Mouse (Mus musculus) MEL (cell line): ENCODE results near the gene Fam208a. TPM values are rescaled to one million over a fixed set of nuclear protein-coding genes. Genes with fewer than 3 reads are reported as not detected.

Experiments
- DNase-seq: peaks from one replicate; pipeline ENCODE4 v3.0.0; 2011; ENCODE audit warnings: low read depth, low spot score
- H3K27ac ChIP-seq: 2 replicates; pipeline ENCODE4 v1.5.1; 2012; ENCODE audit warnings: low read depth, mild to moderate bottlenecking, control low read depth, low read length, moderate library complexity; ENCODE audit not compliant: control insufficient read depth
- H3K27me3 ChIP-seq, 2 experiments: fragments of 150-350 bp in 1 of 2; sonication (generic) in 1 of 2; 2 replicates each; pipeline ENCODE4 v1.6.1; 2012; ENCODE audit warnings: low read length in 2 of 2, mild to moderate bottlenecking in 2 of 2, improper control_type of control experiment in 1 of 2, moderate library complexity in 1 of 2; ENCODE audit not compliant: insufficient read depth in 2 of 2, control insufficient read depth in 1 of 2
- H3K36me3 ChIP-seq, 2 experiments: 2 replicates each; pipeline ENCODE4 v1.6.1; 2012 to 2014; ENCODE audit warnings: low read length in 2 of 2, improper control_type of control experiment in 1 of 2, inconsistent platforms in 1 of 2, mild to moderate bottlenecking in 1 of 2; ENCODE audit not compliant: insufficient read depth in 2 of 2, control insufficient read depth in 1 of 2
- H3K4me1 ChIP-seq, 2 experiments: fragments of 150-350 bp in 1 of 2; sonication (generic) in 1 of 2; 2 replicates each; pipeline ENCODE4 v1.6.1; 2012; ENCODE audit warnings: low read length in 2 of 2, improper control_type of control experiment in 1 of 2, mild to moderate bottlenecking in 1 of 2; ENCODE audit not compliant: insufficient read depth in 2 of 2, control insufficient read depth in 1 of 2
- H3K4me3 ChIP-seq, 2 experiments: fragments of 150-350 bp in 1 of 2; sonication (generic) in 1 of 2; 2 replicates each; pipeline ENCODE4 v1.5.1; 2012; ENCODE audit warnings: low read depth in 2 of 2, low read length in 2 of 2, mild to moderate bottlenecking in 2 of 2, moderate library complexity in 2 of 2, control low read depth in 1 of 2, improper control_type of control experiment in 1 of 2; ENCODE audit not compliant: control insufficient read depth in 1 of 2, insufficient read depth in 1 of 2
- H3K79me2 ChIP-seq: 2 replicates; pipeline ENCODE4 v1.6.1; 2012; ENCODE audit warnings: mild to moderate bottlenecking, low read length, moderate library complexity; ENCODE audit not compliant: control insufficient read depth, poor library complexity, insufficient read depth
- H3K9ac ChIP-seq: 2 replicates; pipeline ENCODE4 v1.6.1; 2012; ENCODE audit warnings: low read depth, mild to moderate bottlenecking, control low read depth, low read length, moderate library complexity; ENCODE audit not compliant: control insufficient read depth, poor library complexity, severe bottlenecking
- H3K9me3 ChIP-seq: fragments of 150-350 bp; sonication (generic); replicated peaks from 2 replicates; pipeline ENCODE4 v1.6.1; 2012; ENCODE audit warnings: mild to moderate bottlenecking, low read length, improper control_type of control experiment, moderate library complexity; ENCODE audit not compliant: insufficient read depth
- CHD2 ChIP-seq: IDR thresholded peaks from 2 replicates; pipeline ENCODE4 v1.6.1; 2011; ENCODE audit warnings: low read length, improper control_type of control experiment
- CTCF ChIP-seq, 3 experiments: IDR thresholded peaks in 2 of 3; conservative IDR thresholded peaks in 1 of 3; 2 replicates each; pipeline ENCODE4 v1.5.1; 2011 to 2012; ENCODE audit warnings: low read length in 3 of 3, low read depth in 2 of 3, mild to moderate bottlenecking in 2 of 3, improper control_type of control experiment in 1 of 3, inconsistent platforms in 1 of 3, mixed read lengths in 1 of 3, moderate library complexity in 1 of 3; ENCODE audit not compliant: control insufficient read depth in 1 of 3, insufficient read depth in 1 of 3, poor library complexity in 1 of 3, severe bottlenecking in 1 of 3
- ETS1 ChIP-seq: IDR thresholded peaks from 2 replicates; pipeline ENCODE4 v1.6.1; 2012; ENCODE audit warnings: low read depth, mild to moderate bottlenecking, inconsistent platforms, low read length, improper control_type of control experiment, moderate library complexity
- GABPA ChIP-seq: IDR thresholded peaks from 2 replicates; pipeline ENCODE4 v1.6.1; 2012; ENCODE audit warnings: low read depth, mild to moderate bottlenecking, inconsistent platforms, low read length, improper control_type of control experiment, moderate library complexity
- GATA1 ChIP-seq: IDR thresholded peaks from 2 replicates; pipeline ENCODE4 v1.6.1; 2011; ENCODE audit warnings: low read depth, low read length, improper control_type of control experiment
- NELFE ChIP-seq: IDR thresholded peaks from 2 replicates; pipeline ENCODE4 v1.6.1; 2011; ENCODE audit warnings: low read depth, low read length, improper control_type of control experiment
- POLR2A ChIP-seq, 2 experiments: IDR thresholded peaks; 2 replicates each; pipeline ENCODE4 v1.6.1; 2011 to 2012; ENCODE audit warnings: low read length in 2 of 2, mild to moderate bottlenecking in 2 of 2, control low read depth in 1 of 2, improper control_type of control experiment in 1 of 2, low read depth in 1 of 2, moderate library complexity in 1 of 2; ENCODE audit not compliant: control insufficient read depth in 1 of 2, insufficient read depth in 1 of 2, poor library complexity in 1 of 2
- RAD21 ChIP-seq: IDR thresholded peaks from 2 replicates; pipeline ENCODE4 v1.6.1; 2011; ENCODE audit warnings: mild to moderate bottlenecking, low read depth, low read length, improper control_type of control experiment
- RCOR1 ChIP-seq: IDR thresholded peaks from 2 replicates; pipeline ENCODE4 v1.6.1; 2012; ENCODE audit warnings: low read depth, mild to moderate bottlenecking, inconsistent platforms, low read length, improper control_type of control experiment
- SMC3 ChIP-seq: IDR thresholded peaks from 2 replicates; pipeline ENCODE4 v1.6.1; 2011; ENCODE audit warnings: low read depth, low read length, improper control_type of control experiment
- TAL1 ChIP-seq: IDR thresholded peaks from 2 replicates; pipeline ENCODE4 v1.6.1; 2012; ENCODE audit warnings: mild to moderate bottlenecking, inconsistent platforms, low read length, moderate library complexity, mixed read lengths
- USF1 ChIP-seq: IDR thresholded peaks from 2 replicates; pipeline ENCODE4 v1.6.1; 2014; ENCODE audit warnings: low read depth, mild to moderate bottlenecking, inconsistent platforms, low read length, improper control_type of control experiment, moderate library complexity
- ZC3H11A ChIP-seq: IDR thresholded peaks from 2 replicates; pipeline ENCODE4 v1.6.1; 2012; ENCODE audit warnings: low read depth, mild to moderate bottlenecking, inconsistent platforms, low read length, improper control_type of control experiment
- ZMIZ1 ChIP-seq: IDR thresholded peaks from 2 replicates; pipeline ENCODE4 v1.6.1; 2012; ENCODE audit warnings: low read depth, mild to moderate bottlenecking, inconsistent platforms, low read length, improper control_type of control experiment, moderate library complexity
- ZNF384 ChIP-seq: IDR thresholded peaks from 2 replicates; pipeline ENCODE4 v1.6.1; 2012; ENCODE audit warnings: low read depth, mild to moderate bottlenecking, inconsistent platforms, low read length, improper control_type of control experiment
- polyA plus RNA-seq, 2 experiments: library from polyadenylated mRNA; stranded (reverse) in 1 of 2; unstranded in 1 of 2; fragments of >175 nt in 1 of 2; fragments of >200 nt in 1 of 2; gene quantifications; 2 replicates each; pipeline versions ENCODE4 v1.2.1 to v1.2.4; 2012; ENCODE audit warnings: low replicate concordance in 2 of 2, low read depth in 1 of 2; ENCODE audit not compliant: insufficient read length in 2 of 2, insufficient read depth in 1 of 2, missing spikeins in 1 of 2
- total RNA-seq: library from RNA; depleted of rRNA; stranded (reverse); fragments of 300-350 nt; gene quantifications from 2 replicates; pipeline ENCODE4 v1.2.3, GENCODE M21; 2012

The Fam208a gene
- total and polyA plus RNA-seq, 3 experiments = 3.2 to 25.4 (median 8.7) TPM

- H3K36me3 ChIP-seq = peaks cover 3 to 15% of the 10 kb centered on the region in 2 experiments; a peak in 3 of 4 replicates
- TF ChIP-seq RAD21 (no peak), ZMIZ1 (no peak), CTCF (IDR thresholded peaks at IDR 0.05 in 2 of 3, conservative IDR thresholded peaks at IDR 0.05 in 1 of 3; ENCODE audit: control insufficient read depth in 1 of 3, insufficient read depth in 1 of 3, low read depth in 2 of 3, low read length in 3 of 3, poor library complexity in 1 of 3, severe bottlenecking in 1 of 3) (no peak), RCOR1 (no peak), ZNF384 (no peak), CHD2 (no peak), NELFE (no peak)
- H3K9ac ChIP-seq = no peak overlapping the region
- no peaks in the 10 kb centered on the region for H3K9me3 ChIP-seq
- H3K4me1 ChIP-seq = no peaks in the 10 kb centered on the region
- DNase-seq = no peak
- H3K4me3 ChIP-seq = no peak overlapping the region
- no peaks in the 10 kb centered on the region for H3K27me3 ChIP-seq
- no peak overlapping the region for H3K27ac ChIP-seq
- H3K79me2 ChIP-seq = no peaks in the 10 kb centered on the region
Measured at GRCm38 (mm10) chr14:27446963-27447362, 18.3 kb downstream of the Fam208a start.

- no peak for DNase-seq
- H3K9ac ChIP-seq = no peak overlapping the region
- H3K27ac ChIP-seq = no peak overlapping the region
- no peak for TF ChIP-seq GABPA
- no peak for TF ChIP-seq ZC3H11A
- TF ChIP-seq ETS1 = no peak
- TF ChIP-seq TAL1 = no peak
- no peak for TF ChIP-seq GATA1
- no peak for TF ChIP-seq RAD21
- TF ChIP-seq POLR2A (IDR thresholded peaks at IDR 0.05; ENCODE audit: control insufficient read depth in 1 of 2, insufficient read depth in 1 of 2, low read depth in 1 of 2, low read length in 2 of 2, poor library complexity in 1 of 2) = no peak
- TF ChIP-seq SMC3 = no peak
- H3K36me3 ChIP-seq = peaks cover 0 to 5% of the 10 kb centered on the region in 2 experiments; a peak in 2 of 4 replicates
- no peaks in the 10 kb centered on the region for H3K4me1 ChIP-seq
- no peaks in the 10 kb centered on the region for H3K27me3 ChIP-seq
- H3K9me3 ChIP-seq = no peaks in the 10 kb centered on the region
- H3K79me2 ChIP-seq = no peaks in the 10 kb centered on the region
- H3K4me3 ChIP-seq = no peak overlapping the region
Measured at GRCm38 (mm10) chr14:27491399-27491798, 62.8 kb downstream of the Fam208a start.

- Histone ChIP-seq H3K36me3 (peaks cover 0 to 1% of the 10 kb centered on the region in 2 experiments; a peak in 2 of 4 replicates), H3K9me3 (no peaks in the 10 kb centered on the region), H3K27ac (no peak overlapping the region), H3K4me1 (no peaks in the 10 kb centered on the region), H3K27me3 (no peaks in the 10 kb centered on the region), H3K79me2 (no peaks in the 10 kb centered on the region), H3K9ac (no peak overlapping the region), H3K4me3 (no peak overlapping the region)
- no peak for TF ChIP-seq ZNF384
- TF ChIP-seq USF1 = no peak
- peak in 2 of 3 experiments; percentile 12 to 16; a peak in 2 of 6 replicates for TF ChIP-seq CTCF (IDR thresholded peaks at IDR 0.05 in 2 of 3, conservative IDR thresholded peaks at IDR 0.05 in 1 of 3; ENCODE audit: control insufficient read depth in 1 of 3, insufficient read depth in 1 of 3, low read depth in 2 of 3, low read length in 3 of 3, poor library complexity in 1 of 3, severe bottlenecking in 1 of 3)
- peak; percentile 50 for DNase-seq
Measured at GRCm38 (mm10) chr14:27493516-27493915, 64.9 kb downstream of the Fam208a start.
